Mouse (Mus musculus) lung, adult 2 months (tissue): ENCODE data around the gene Npc1l1. TPM values are rescaled to one million over a fixed set of nuclear protein-coding genes. Genes with fewer than 3 reads are reported as not detected.

ENCODE experiments used
- DNase-seq: peaks from one replicate; pipeline ENCODE4 v3.0.0; 2022
- H3K4me1 ChIP-seq: fragments of 200-500 bp; 2 replicates; pipeline ENCODE4 v1.6.1; 2011; ENCODE audit warnings: low read length; ENCODE audit not compliant: control insufficient read depth, insufficient read depth
- H3K4me3 ChIP-seq: fragments of 200-500 bp; replicated peaks from 2 replicates; pipeline ENCODE3; 2011; ENCODE audit warnings: low read depth, mild to moderate bottlenecking, control low read depth, low read length; ENCODE audit errors: extremely low read depth
- CTCF ChIP-seq: fragments of 200-500 bp; IDR thresholded peaks from 2 replicates; pipeline ENCODE4 v1.5.1; 2011; ENCODE audit warnings: mild to moderate bottlenecking, low read length, control low read depth; ENCODE audit not compliant: insufficient read depth
- POLR2A ChIP-seq: fragments of 200-500 bp; IDR thresholded peaks from 2 replicates; pipeline ENCODE4 v1.6.1; 2011; ENCODE audit warnings: low read depth, mild to moderate bottlenecking, control low read depth, low read length, borderline replicate concordance; ENCODE audit errors: extremely low read depth
- WGBS: fragments of 180-500 bp; shearing (Covaris S2); methylation state at CpG from one replicate; pipeline ENCODE4 v1.1.7; 2018; 5-methylcytosine and 5-hydroxymethylcytosine counted together
- polyA plus RNA-seq: library from polyadenylated mRNA; depleted of rRNA; stranded (reverse); fragments of >200 nt; gene quantifications from 2 replicates; pipeline ENCODE4 v1.2.3, GENCODE M21; 2012; rRNA removed

Npc1l1 gene
- 0.09 and 0.34 TPM in 2 replicates for polyA plus RNA-seq

DNA sequence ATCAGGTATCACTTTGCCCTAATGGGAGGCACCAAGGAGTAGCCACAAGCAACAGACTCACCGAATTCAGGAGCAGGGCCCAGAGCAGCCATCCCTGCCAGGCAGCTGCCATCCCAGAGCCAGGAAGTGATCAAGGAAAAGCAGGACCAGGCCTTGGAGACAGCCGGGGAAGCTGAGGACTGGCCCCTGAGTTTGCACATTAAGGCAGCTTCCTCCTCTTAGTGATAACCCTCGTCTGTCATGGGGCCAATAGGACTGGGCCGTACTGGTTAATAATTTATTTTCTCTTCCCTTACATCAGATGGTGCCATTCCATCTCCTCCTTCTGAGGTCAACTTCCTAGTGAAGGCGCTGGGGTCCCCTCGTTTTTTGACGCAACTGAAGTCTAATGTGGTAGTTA, at the start of gene Npc1l1:
Gene Npc1l1, minus strand, starts transcription at position 132 of the 400 bp plus-strand sequence.
- no peak within 1 kb of the TSS for H3K4me3 ChIP-seq
- DNase-seq: no peak
- H3K4me1 ChIP-seq: no peaks in the 10 kb centered on the region
- TF ChIP-seq POLR2A (no peak), CTCF (no peak)
- WGBS: 65% methylated on average over 7 of the region's 7 CpGs

- 69% methylated on average over 3 of the region's 3 CpGs for WGBS
- TF ChIP-seq POLR2A: no peak
- TF ChIP-seq CTCF: no peak
- Histone ChIP-seq H3K4me3 (no peak overlapping the region), H3K4me1 (peaks cover 7% of the 10 kb centered on the region)
- no peak for DNase-seq
These were observed 46.5 kb upstream of the Npc1l1 start for GRCm38 (mm10) chr11:6276466-6276865.

GRCm38 (mm10) chr11:6275094-6275484, 45.1 kb upstream of the Npc1l1 start:
- H3K4me1 ChIP-seq: peaks cover 7% of the 10 kb centered on the region
- TF ChIP-seq CTCF: no peak
- no peak for TF ChIP-seq POLR2A
- no peak for DNase-seq
- 24% methylated on average over 7 of the region's 7 CpGs for WGBS
- H3K4me3 ChIP-seq: peak overlapping the region; percentile 19

GRCm38 (mm10) chr11:6274387-6275093, 44.6 kb upstream of the Npc1l1 start, which contains the start of gene Tmed4:
Gene Tmed4 (minus strand): TSS chr11:6274870.
- peak; percentile 96 for DNase-seq
- Histone ChIP-seq H3K4me3 (peak within 1 kb of the TSS; percentile 67), H3K4me1 (peaks cover 7% of the 10 kb centered on the region)
- TF ChIP-seq CTCF (peak; percentile 59), POLR2A (peak; percentile 99)
- WGBS: under 1% methylated on average over 39 of the region's 39 CpGs

GRCm38 (mm10) chr11:6273607-6274006, 43.7 kb upstream of the Npc1l1 start:
- H3K4me1 ChIP-seq: peaks cover 7% of the 10 kb centered on the region
- no peak for DNase-seq
- 18% methylated on average over 11 of the region's 11 CpGs for WGBS
- H3K4me3 ChIP-seq: peak overlapping the region; percentile 67
- TF ChIP-seq POLR2A (no peak), CTCF (no peak)

DNA sequence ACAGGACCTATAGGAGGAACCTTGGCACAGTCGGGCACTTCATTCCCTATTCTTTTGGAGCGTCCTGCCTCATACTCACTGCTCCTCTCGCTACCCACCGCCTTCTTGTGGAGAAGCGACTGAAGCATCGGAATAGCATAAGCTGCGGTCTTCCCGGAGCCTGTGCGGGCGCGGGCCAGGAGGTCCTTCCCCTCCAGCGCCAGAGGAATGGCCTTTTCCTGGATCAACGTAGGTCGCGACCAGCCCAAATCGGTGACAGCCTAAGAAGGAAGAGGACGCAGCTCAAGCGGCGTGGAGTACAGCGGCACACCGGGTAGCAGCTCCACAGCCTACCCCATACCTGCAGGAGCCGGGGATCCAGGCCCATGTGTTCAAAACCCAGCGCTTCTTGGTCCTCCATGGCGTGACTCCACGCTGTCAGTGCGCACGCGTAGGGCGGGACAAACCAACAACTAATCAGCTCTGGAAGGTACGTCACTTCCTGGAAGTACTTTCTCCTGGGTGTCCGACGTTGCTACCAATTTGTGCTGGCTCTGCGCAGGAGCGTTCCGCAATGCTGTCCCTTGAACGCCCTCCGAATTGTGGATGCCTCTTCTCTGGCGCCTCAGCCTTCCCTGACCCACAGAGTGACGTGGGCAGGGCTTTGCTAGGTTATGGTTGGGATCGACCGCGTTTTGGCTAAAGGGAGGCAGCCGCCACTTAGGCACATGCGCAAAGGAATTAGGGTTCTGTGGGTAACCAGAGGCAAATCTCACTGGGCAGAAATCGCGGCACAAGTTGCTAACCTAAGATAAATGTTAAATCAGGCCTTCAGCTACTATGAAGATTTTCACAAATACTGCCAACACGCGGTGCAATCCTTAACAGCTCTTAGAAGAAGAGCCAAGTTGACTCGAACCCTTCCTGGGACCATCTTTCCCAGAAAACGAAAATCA, 37.6 kb upstream of the Npc1l1 start, which contains the start of gene Ddx56:
Gene Ddx56, minus strand, starts transcription at position 453 of the 935 bp plus-strand sequence.
- Histone ChIP-seq H3K4me3 (peak within 1 kb of the TSS; percentile 95), H3K4me1 (peaks cover 6% of the 10 kb centered on the region)
- TF ChIP-seq CTCF (no peak), POLR2A (peak; percentile 90; the same call in 1 of the 2 replicates)
- WGBS: 2% methylated on average over 50 of the region's 50 CpGs
- peak; percentile 90 for DNase-seq

DNA sequence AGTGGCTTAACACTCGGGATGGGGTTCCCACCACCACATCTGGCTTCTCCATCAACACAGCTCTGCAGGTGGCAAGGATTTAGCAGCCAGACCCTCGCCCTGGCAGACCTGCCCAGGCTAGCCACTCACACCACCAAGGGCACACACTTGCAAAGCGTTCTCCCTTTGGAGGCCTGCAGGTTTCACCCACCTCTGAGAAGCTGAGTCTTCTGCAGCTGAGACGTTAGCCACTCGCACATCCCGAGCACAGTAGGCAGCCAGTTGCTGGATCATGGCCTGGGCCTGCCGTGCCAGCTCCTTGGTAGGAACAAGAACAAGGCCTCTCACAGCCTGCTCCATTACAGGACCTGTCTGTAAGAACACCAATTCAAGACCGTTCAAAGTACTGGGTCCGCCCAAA, 36.7 kb upstream of the Npc1l1 start:
- 68% methylated on average over 9 of the region's 9 CpGs for WGBS
- no peak for DNase-seq
- no peak for TF ChIP-seq CTCF
- TF ChIP-seq POLR2A: no peak
- peak overlapping the region; percentile 95 for H3K4me3 ChIP-seq
- peaks cover 6% of the 10 kb centered on the region for H3K4me1 ChIP-seq

DNA sequence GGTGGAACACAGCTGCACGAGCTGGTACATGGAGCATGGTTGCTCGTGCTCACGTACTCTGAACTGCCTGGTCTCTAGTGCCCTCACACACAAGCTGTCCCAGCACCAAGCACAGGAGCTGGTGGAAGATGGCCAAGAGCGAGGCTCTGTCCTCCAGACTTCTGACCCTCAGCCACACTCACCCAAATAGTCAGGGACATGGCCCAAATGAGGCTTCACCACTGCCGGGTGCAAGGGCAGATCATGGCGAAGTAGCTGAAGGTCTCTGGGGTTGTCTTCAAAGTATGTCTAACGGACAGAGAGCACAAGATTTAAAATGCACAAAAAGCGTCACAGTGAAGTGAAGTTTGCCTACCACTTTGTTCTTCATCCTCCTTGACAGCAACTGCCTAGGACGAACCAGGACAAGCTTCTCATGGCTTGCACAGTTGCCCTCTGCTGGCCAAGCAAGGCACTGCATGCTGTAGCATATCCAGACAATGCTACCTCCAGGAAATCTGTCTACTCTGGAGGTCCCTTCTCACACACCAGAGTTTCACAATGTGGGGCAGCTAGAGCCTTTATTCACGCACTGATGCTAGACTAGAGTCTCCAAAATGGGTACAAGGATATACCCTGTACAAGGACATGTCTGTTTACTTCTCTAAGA, 31.6 kb upstream of the Npc1l1 start:
- peak; percentile 62 for DNase-seq
- WGBS: 77% methylated on average over 10 of the region's 10 CpGs
- Histone ChIP-seq H3K4me3 (no peak overlapping the region), H3K4me1 (peaks cover 2% of the 10 kb centered on the region)
- no peak for TF ChIP-seq POLR2A
- TF ChIP-seq CTCF: peak; percentile 99

GRCm38 (mm10) chr11:6259413-6259812, 29.5 kb upstream of the Npc1l1 start:
- TF ChIP-seq CTCF (no peak), POLR2A (no peak)
- no peaks in the 10 kb centered on the region for H3K4me1 ChIP-seq
- 92% methylated on average over 7 of the region's 7 CpGs for WGBS
- DNase-seq: no peak
- no peak overlapping the region for H3K4me3 ChIP-seq
